Mouse (Mus musculus) cerebellum, adult 9-10 months (tissue): ENCODE results near the gene Slc39a3.
"Not testable (repeated sequence)": the region's sequence is repeated elsewhere in the genome, so short reads cannot be mapped to it uniquely, and the experiment has no call there.

Experiments used
- DNase-seq: peaks from one replicate; pipeline ENCODE4 v3.0.0; 2022

Gene Slc39a3

DNA sequence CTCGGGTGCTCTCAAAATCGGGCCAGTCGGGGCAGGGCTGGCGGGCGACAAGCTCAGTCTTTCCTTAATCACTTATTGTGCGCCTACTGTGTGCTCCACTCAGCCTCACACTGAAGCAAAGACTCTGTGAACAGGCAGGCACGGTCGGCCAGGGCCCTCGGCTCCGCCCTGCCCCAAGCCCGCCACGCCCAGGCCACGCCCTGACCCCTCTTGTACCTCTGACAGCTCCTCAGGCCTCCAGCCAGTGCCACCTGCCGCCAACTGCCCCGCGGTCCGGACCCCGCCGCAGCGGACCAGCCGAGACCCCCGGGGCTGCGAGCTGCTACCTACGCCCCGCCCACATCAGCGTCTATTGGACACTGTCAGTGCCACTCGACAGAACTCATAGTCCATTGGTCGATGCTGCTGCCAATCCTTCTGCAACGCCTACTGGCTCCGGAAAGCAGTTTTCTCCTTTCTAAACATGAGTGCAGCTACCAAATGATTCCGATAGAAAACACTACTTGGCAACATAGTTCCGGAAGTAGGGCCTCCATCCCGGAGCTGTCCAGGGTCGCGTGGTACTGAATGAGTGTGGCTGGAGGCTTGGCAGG, at the start of gene Slc39a3:
Gene Slc39a3 (minus strand): TSS at position 439 of the 593 bp plus-strand sequence.
- DNase-seq = peak; percentile 99

DNA sequence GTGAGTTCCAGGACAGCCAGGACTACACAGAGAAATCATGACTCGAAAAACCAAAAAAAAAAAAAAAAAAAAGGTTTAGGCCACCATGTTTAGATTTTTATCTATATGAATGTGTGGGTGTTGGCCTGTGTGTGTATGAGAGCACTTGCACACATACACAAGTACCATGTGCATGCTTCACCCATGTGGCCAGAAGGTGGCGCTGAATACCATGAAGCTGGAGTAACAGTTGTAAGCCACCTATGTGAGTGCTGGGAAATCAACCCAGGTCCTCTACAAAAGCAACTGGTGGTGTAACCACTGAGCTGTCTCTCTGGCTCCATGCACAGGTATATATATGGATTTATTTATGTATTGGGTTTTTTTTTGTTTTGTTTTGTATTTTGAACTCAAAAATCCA, 49.8 kb upstream of the Slc39a3 start:
- DNase-seq = no peak

- peak; percentile 88 for DNase-seq
These were observed 45.1 kb upstream of the Slc39a3 start for GRCm38 (mm10) chr10:81082168-81082960.

DNA sequence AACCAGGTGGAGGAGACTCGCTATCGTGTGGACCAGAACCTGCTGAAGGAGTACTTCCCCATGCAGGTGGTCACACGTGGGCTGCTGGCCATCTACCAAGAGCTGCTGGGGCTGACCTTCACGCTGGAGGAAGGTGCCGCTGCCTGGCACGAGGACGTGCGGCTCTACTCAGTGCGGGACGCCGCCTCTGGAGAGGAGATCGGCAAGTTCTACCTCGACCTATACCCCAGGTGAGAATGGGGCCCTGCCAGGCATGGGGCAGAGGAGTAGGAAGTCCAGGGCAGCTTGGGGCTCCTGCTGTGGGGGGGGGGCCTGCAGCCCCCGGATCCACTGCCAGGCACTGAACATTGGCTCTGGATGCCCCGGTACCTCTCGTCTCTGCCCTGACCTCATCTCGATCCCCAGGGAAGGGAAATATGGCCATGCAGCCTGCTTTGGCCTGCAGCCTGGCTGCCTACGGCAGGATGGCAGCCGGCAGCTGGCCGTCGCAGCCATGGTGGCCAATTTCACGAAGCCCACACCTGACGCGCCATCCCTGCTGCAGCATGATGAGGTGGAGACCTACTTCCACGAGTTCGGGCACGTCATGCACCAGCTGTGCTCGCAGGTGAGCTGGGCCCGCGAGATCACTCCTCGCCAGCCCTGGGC, 42.9 kb upstream of the Slc39a3 start:
- DNase-seq = no peak

- DNase-seq = no peak
These were observed 40.7 kb upstream of the Slc39a3 start for GRCm38 (mm10) chr10:81077916-81078315.

GRCm38 (mm10) chr10:81076356-81076755, 39.1 kb upstream of the Slc39a3 start:
- DNase-seq = no peak

DNA sequence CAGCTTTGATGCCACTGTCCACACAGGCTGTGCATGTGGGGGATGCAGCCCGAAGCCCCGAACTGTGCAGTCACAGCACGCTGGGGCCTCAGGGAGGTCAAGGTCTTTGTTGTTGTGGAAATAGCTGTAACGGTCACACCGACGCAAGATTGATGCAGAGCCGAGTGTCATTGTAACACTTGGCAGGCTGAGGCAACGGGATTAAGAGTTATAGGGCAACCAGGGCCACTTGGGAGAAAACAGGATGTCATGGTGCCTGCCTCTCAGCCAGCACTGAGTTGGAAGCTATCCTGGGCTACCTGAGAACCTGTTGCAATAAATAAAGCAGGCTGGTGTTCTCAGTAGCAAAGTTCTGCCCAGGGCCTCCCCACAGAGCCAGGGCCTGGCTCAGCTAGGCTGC, 38.5 kb upstream of the Slc39a3 start:
- DNase-seq = no peak

GRCm38 (mm10) chr10:81073464-81073863, 36.2 kb upstream of the Slc39a3 start:
- DNase-seq = no peak

DNA sequence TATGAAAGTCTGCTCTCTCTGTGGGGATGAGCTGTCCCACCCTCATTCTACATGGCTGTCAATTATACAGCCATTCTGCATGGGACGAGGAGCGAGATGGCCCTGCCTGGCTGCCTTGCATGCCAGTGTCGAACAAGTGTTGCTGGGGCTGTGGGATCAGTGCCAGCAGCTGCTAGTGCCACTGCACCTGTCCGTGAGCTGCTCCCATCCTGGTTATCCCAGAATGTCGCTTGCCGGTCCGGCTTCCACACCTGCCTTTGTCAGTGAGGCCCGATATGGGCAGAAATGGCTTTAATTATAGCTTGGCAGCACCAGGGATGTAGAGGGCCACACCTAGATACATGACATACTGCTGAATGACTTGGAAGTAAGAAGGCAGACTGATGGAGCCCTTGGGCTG, 35.1 kb upstream of the Slc39a3 start:
- DNase-seq = no peak

DNA sequence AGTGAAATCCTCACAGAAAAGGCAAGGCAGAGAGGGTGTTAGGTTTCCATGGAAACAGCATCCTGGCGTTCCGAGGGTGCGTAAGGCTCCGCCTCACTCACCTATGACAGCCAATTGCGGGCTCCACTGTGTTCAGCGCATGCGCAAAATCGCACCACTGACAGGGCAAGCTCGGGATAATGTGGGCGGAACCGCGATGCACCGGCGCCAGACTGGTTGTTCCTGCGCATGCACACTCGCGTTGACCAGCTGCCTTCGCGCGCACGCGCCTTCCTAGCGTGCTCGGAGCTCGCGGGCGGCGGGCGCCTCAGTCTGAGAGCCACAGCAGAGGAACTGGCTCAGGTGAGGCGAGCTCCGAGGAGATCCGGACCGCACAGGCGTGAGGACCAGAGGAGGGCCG, 32.6 kb upstream of the Slc39a3 start, which contains the start of gene Thop1:
Gene Thop1 (plus strand): TSS at position 200 of the 400 bp plus-strand sequence.
- DNase-seq = peak; percentile 98

DNA sequence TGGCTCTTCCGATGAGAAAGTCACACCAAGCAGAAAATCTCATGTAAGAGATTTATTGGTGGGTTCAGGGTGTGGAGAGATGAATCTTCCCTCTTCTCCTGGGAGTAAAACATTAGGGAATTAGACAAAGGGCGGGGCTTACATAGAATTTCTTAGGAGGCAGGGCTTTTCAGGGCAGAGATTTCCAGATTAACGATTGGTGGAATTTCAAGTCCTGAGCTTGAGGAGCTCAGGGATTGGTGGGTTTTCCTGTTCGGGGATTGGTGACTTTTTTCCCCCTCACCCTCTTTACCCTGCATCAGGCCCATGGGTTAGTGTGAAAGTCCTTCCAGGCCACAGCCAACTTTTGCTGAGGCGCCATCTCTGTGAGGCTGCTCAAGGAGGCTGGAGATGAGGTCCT, 31.5 kb upstream of the Slc39a3 start:
- DNase-seq = no peak

GRCm38 (mm10) chr10:81064519-81064918, 27.3 kb upstream of the Slc39a3 start:
- not testable (repeated sequence) for DNase-seq

GRCm38 (mm10) chr10:81062710-81063109, 25.5 kb upstream of the Slc39a3 start:
- no peak for DNase-seq

- DNase-seq = peak; percentile 100
These were observed 22.6 kb upstream of the Slc39a3 start, which contains the start of gene Sgta for GRCm38 (mm10) chr10:81059603-81060543. TSS of gene Sgta (minus strand) at chr10:81060181.

DNA sequence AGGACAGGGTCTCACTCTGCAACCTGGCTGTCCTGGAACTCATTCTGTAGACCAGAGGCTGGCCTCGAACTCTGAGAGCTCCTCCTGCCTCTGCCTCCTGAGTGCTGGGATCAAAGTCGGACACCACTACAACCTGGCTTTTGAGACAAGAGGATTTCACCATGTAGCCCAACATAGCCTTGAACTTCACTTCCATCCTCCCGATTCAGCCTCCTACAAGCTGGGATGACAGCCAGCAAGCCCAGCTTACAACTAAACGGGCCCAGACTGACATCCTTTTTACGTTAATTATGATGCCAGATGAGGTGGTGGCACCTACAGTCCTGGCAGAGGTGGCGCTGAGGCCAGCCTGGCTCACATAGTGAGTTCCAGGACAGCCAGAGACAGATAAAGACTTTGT, 21.7 kb upstream of the Slc39a3 start:
- DNase-seq = no peak

DNA sequence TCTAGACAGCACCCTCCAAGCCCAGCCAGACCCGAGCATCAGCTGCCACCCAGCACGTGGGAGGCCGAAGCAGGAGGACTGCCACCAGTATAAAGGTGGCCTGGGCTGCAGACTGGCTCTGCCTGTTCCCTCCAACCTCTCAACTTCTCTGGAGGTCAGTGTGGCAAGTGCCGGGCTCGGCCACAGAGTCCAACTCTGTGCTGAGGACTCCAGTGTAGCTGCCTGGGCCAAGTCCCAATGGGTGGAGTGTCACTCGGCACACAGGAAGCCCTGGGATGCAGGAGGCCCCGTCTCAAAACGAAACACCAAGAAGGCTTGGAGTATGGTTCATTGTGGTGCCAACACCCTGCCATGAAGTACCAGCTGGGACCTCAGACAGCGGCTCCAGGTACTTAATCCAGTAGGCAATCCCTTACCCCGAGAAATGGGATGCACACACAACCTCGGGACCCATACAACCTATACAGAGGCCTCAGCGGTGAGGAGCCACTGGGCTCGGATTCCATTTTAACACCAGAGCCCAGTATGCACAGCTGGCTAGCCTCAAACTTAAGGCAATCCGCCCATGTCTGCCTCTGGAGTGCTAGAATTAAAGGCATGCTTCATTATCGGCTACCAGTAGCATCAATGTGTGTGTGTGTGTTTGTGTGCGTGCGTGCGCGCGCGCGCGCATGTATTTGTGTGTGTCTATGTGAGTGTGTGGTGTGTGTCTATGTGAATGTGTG, 20.3 kb upstream of the Slc39a3 start:
- DNase-seq = no peak

- not testable (repeated sequence) for DNase-seq
These were observed 18.6 kb upstream of the Slc39a3 start for GRCm38 (mm10) chr10:81055802-81056340.

- DNase-seq = no peak
These were observed 17.9 kb upstream of the Slc39a3 start for GRCm38 (mm10) chr10:81055169-81055568.

GRCm38 (mm10) chr10:81052577-81052976, 15.4 kb upstream of the Slc39a3 start:
- no peak for DNase-seq

- DNase-seq = no peak
These were observed 13.9 kb upstream of the Slc39a3 start for GRCm38 (mm10) chr10:81051133-81051532.

DNA sequence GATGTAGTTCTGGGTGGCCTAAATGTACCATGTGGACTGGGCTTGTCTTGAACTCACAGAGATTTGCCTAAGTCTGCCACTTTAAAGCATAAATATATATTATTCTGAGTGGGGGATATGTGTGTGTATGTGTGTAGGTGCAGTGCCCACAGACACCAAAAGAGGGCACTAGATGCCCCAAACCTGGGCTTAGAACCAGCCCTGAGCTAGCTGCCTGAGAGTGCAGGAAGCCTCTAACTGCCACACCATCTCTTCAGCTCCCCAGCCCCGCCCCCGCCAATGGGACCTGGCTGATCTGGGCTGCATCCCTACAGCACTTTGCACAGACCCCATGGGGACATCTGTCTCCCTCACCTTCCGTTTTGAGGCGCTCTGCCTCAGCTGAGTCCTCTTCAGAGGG, 13.4 kb upstream of the Slc39a3 start:
- no peak for DNase-seq

DNA sequence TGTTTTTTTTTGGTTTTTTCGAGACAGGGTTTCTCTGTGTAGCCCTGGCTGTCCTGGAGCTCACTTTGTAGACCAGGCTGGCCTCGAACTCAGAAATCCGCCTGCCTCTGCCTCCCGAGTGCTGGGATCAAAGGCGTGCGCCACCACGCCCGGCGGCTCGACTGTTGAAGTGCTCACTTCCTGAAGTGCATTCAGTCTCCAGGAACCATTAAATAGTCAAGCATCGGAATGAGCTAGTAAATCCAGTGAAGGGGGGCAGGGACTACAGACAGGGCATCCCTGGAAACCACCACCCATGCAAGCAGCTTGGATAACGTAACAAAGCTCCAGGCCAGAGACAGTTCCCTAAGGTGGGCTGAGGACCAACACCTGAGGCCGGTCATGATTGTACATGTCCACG, 8.0 kb upstream of the Slc39a3 start:
- not testable (repeated sequence) for DNase-seq
